Mouse (Mus musculus) thymus, postnatal 10 days (tissue): ENCODE measurements around the gene Dnajb14.
"Not testable (repeated sequence)": the region's sequence is repeated elsewhere in the genome, so short reads cannot be mapped to it uniquely, and the experiment has no call there.

Experiments used
- DNase-seq, 2 experiments: peaks; one replicate each; pipeline ENCODE4 v3.0.0; 2021; ENCODE audit warnings: low spot score in 2 of 2

Gene Dnajb14

DNA sequence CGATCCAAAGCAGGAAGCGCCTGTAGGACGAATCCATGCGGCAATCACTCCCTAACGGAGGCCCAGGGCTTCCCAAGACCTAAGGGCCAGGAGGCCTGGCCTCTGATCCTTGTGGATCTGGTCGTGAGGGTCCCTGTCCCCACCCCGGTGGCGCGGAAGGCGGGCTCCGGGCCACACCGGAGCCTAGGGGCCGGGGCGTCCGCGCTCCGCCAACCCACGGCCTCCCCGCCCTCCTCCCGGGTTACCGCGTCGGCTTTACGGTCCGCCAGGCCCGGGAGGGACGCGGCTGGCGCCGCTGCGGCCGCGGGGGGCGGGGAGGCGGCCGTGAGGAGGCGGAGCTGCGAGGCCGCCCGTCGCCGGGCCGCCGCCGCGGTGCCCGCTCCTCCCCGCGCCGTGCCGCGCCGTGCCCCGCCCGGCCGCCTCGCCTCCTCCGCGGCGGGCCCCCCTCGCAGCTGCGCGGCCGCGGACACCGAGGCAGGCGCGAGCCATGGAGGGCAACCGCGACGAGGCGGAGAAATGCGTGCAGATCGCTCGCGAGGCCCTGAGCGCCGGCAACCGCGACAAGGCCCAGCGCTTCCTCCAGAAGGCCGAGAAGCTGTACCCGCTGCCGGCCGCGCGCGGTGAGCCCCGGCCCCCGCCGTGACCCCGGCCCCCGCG is at the start of gene Dnajb14:
Gene Dnajb14 (plus strand): TSS at position 239 of the 657 bp plus-strand sequence.
- DNase-seq: peak; percentile 35 to 36

DNA sequence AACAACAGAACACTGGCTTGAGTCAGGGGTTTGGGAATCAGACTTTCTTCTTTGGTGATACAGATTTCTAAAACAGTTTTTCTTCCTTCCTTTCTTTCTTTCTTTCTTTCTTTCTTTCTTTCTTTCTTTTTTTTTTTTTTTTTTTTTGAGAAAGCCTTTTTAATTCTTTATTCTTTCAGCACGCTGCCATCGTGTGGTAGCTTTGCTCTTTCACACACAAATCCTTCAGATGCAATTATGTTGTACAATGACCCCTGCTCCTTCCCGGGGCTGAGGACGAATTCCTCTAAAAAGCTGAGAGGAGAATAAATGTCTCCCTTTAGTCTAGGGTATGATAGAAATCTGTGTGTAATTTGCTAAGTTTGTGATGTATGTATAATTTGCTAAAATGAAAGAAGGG is 48.8 kb upstream of the Dnajb14 start:
- DNase-seq: no peak

DNA sequence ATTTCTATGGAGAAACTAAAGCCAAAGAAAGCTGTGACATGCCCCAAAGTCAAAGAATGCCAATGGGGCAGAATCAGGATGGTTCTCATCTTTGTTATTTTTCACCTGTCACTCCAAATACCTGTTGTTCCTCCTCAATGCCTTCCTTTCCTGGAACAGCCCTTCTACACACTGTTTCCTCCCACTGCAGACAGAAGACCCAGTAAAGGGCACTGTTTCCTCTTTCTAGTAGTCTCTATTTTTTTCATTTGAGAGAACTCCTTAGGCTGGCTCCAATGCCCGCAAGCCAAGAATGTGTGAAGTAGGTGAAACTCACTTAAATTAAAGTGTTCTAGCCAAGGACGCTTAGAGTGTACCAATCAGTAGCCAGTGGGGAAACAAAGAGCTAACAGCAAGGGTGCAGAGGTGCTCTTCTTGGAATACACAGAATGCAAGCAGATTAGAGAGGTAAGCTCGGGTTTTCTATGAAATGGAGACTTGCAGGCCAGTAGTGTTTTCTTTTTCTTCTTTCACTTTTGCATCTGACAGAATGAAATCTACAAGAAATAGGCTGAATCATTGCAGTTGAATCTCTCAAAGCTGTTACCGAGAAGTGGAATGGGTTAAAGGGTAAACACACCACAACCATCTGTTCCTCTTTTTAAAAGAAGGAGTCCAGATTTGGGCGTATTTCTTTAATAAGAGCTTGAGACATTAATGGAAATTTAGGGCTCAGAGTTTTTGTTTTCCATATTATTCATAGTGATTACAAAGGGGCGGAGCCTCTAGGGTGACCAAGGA is 46.6 kb upstream of the Dnajb14 start:
- no peak for DNase-seq

DNA sequence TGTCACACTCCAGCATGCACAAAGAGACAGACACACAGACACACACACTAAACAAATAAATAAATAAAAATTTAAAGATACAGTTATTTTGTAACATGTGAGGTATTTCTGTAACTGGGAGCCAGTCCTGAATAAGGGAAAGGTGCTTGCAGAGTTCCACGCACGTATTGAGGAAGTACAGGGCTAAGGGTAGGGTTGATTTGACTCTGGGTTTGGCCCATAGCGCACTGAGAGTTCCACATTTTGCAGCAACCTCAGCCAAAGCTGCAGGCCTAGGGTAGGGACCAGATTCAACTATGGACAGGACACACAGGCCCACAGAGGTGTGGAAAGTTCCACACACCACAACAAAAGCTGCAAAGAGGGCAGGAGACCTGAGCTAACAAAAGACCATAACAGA is 44.2 kb upstream of the Dnajb14 start:
- no peak for DNase-seq

GRCm38 (mm10) chr3:137827678-137828077 is 39.8 kb upstream of the Dnajb14 start:
- DNase-seq: no peak

GRCm38 (mm10) chr3:137831156-137831555 is 36.3 kb upstream of the Dnajb14 start:
- no peak for DNase-seq

- no peak for DNase-seq
Measured at GRCm38 (mm10) chr3:137833128-137833527, 34.3 kb upstream of the Dnajb14 start.

GRCm38 (mm10) chr3:137833698-137834097 is 33.8 kb upstream of the Dnajb14 start:
- DNase-seq: no peak

- DNase-seq: no peak
Measured at GRCm38 (mm10) chr3:137836543-137836942, 30.9 kb upstream of the Dnajb14 start.

- DNase-seq: no peak
Measured at GRCm38 (mm10) chr3:137838160-137838559, 29.3 kb upstream of the Dnajb14 start.

GRCm38 (mm10) chr3:137842944-137843343 is 24.5 kb upstream of the Dnajb14 start:
- DNase-seq: no peak

DNA sequence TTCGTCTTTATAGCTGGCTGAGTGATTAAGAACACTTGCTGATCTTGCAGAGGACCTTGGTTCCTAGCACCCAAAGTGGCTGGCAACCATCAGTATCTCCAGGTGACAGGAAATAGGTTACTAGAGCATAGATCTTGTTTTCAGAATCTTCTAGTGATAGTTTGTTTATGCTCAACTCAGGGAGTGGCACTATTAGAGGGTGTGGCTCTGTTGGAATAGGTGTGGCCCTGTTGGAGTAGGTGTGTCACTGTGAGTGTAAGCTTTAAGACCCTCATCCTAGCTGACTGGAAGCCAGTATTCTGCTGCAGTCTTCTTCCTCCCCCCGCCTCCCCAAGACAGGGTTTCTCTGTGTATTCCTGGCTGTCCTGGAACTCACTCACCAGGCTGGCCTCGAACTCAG is 23.2 kb upstream of the Dnajb14 start:
- DNase-seq: no peak

DNA sequence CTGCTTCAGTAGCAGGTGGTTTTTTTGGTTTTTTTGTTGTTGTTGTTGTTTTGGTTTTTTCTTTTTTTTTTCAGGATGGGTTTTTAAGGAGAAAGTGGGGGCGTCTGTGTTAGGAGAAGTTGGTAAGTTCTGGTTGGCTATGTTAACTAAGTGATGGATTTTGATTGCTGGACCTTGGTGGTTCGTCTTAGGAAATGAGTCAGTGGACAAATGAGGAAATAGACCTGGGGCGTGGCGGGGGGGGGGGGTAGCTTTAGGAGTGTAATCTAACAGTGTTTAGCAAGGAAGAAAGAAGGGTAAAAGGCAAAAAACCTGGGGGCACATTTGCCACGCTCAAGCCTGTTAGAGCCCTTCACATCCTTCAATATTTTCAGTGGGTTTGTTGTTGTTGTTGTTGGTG is 20.9 kb upstream of the Dnajb14 start:
- no peak for DNase-seq

- no peak for DNase-seq
Measured at GRCm38 (mm10) chr3:137848354-137848753, 19.1 kb upstream of the Dnajb14 start.

DNA sequence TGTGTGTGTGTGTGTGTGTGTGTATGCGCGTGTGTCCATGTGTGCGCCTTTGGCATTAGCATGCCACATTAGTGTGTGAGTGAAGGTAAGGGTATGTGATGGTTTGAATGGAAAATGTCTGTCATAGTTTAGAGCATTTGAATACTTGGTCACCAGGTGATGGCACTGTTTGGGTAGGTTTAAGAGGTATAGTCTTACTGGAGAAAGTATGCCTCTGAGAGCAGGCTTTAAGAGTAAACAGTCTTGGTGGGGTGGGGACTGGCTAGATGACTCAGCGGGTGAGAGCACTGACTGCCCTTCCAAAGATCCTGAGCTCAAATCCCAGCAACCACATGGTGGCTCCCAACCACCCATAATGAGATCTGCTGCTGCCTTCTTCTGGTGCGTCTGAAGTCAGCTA is 17.8 kb upstream of the Dnajb14 start:
- DNase-seq: no peak

DNA sequence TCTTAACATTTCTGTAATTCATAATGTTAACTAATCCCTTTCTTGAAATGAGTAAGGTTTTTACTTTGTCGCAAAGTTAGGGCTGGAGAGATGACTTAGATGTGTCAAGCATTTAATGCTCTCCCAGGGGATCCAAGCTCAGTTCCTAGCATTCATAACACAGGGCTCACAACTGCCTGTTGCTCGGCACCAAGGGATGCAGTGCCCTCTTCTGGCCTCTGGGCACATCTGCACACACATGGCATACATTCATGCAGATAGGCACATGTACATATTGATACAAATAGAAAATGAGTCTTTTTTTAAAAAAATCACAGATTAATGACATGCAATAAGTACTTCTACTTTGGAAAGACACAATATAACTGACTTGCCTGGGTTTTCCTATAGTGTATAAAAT is 16.3 kb upstream of the Dnajb14 start:
- no peak for DNase-seq

DNA sequence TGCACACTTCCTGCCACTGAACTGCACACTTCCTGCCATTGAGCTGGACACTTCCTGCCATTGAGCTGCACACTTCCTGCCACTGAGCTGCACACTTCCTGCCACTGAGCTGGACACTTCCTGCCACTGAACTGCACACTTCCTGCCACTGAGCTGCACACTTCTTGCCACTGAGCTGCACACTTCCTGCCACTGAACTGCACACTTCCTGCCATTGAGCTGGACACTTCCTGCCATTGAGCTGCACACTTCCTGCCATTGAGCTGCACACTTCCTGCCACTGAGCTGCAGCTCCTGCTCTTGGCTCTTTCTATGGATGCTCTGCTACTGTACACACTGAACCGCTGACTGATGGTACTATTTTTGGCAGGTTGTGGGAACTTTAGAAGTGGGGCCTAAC is 14.5 kb upstream of the Dnajb14 start:
- not testable (repeated sequence) for DNase-seq

DNA sequence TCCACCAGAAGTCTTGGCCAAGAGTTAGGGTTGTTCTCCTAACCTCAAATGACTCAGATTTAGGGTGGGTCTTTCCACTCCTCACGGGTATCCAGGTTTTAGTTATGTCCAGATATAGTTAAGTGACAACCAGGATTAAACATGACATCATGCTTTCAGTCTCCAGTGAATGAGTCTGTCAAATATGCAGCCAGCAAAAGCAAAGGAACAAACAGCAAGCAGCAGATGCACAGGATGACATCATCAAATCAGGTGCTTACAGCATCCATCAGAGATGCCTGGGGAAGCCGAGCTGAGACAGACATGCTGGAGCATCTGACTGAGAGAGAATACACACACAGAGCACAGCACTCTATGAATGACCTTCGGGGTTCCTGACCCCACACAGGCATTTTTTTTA is 12.1 kb upstream of the Dnajb14 start:
- no peak for DNase-seq

- no peak for DNase-seq
Measured at GRCm38 (mm10) chr3:137856061-137856460, 11.4 kb upstream of the Dnajb14 start.

DNA sequence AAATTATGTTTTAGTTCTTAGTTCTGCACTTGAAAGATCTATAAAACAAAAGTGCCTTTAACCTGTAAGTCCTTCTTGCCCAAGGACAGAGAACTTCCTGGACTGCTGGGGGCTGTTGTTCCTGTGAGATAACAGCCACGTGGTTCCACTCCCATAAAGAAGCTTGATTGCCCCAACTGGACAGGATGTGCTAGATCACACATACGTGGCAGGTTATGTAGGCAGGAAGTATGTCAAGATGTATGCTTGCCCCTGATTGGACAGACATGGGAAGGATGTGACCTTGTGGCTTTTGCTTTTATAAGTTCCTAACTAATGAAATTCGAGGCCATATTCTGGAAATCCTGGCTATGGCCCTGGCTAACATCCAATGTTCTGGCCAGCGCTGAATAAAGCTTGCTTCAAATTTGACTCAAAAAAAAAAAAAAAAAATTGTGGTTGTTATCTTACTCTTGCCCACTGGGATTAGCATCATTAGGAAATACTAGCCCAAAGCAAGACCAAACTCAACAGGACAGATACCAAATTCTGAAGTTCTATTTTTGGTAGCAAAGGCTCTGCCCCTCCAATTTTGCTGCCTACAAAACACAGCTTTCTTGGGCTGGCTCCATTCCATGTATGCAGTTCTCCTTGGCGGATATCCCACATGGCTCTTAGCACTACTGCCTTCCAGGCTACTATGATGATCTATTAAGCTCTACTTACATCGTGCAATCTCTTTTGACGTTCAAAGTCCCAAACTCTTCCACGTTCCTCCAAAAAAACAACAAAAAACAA is 6.9 kb upstream of the Dnajb14 start:
- DNase-seq: no peak

DNA sequence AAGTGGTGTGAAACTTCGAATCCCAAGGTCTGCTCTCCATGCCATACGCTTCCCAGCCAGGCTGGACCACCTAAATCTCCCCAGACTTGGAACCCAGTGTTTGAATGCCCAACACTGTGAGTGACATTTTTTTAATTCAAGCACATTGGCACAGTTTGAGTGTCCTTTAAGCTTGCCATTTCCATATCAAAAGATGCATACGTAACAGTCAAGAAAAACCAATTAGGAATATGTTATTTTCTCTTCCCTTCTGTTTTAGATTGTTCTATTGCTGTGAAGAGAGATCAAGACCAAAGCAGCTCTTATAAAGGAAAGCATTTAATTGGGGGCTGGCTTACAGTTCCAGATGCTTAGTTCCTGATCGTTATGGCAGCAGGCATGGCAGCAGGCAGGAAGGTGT is 6.0 kb upstream of the Dnajb14 start:
- no peak for DNase-seq

DNA sequence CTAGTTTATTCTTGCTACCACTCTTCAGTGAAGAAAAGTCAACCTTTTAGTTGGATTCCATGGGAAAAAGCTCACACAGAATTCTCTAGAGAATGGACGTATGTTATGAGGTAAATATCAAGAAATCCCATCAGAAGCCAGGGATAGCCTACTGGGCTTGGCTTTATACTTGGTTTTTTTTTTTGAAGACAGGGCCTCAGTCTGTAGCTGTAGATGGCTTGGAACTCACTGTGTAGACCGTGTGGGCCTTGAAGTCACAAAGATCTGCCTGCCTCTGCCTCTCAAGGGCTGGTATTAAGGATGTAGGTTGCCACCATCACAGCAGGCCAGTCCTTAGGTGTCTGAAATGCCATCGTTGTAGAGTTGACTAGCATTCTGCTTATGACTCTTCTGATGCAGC is 4.9 kb upstream of the Dnajb14 start:
- no peak for DNase-seq
